Mouse (Mus musculus) liver, adult 2 months (tissue): ENCODE measurements around the gene Gcc2.

Experiments used
- CTCF ChIP-seq: fragments of 200-500 bp; IDR thresholded peaks from 2 replicates; pipeline ENCODE4 v1.5.1; 2011; ENCODE audit warnings: low read depth, low read length, control low read depth
- POLR2A ChIP-seq: fragments of 200-500 bp; IDR thresholded peaks from 2 replicates; pipeline ENCODE4 v1.6.1; 2011; ENCODE audit warnings: low read length, control low read depth; ENCODE audit not compliant: insufficient read depth; ENCODE audit errors: extremely low read depth

- no peak for TF ChIP-seq CTCF
- no peak for TF ChIP-seq POLR2A
Observed at GRCm38 (mm10) chr10:58352364-58352763, 97.1 kb downstream of the Gcc2 start.
